ENCODE assay signal across 8 mouse cellular contexts in the genomic region with DNA sequence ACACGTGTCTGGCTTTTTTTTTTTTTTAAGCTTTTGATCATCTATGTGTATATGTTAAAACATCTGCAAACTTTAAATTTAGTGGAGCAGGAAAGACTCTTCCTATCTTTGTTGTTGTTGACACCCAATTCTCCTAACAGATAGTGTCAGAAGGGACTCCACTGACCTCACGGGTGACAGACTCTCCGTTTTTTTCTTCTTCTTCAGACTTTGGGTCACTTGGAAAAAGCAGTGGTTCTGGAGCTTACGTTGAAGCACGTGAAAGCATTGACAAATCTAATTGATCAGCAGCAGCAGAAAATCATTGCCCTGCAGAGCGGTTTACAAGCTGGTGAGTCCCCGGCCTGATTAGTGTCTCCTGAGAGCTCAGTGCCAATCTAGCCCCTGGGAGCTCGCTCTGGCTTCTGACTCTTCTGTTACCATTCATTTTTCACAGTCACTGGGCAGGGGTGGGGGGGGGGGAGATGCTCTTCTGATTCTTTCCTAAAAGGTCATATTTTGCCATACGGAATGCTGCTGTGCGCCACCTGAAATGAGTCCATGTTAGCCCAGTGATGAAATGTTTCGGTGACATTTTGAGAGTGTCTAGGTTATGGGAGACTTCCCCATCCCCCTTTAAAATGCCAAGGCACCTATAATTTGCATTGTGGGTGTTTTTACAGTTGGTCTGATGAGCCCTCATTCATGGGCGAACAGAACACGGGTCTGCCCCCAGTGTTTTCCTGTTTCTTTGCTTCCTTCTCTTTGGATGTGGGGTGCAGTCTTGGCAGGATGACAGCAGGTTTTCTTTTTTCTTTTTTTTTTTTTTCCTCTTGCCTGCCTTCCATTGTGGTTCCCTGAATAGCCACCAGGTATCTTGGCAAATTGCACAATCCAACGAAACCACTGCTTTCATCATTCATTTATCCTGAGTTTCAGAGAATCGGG. TPM values are rescaled to one million over a fixed set of nuclear protein-coding genes. Genes with fewer than 3 reads are reported as not detected.
DNase-seq lines count a peak whose midpoint lies in the region; ATAC-seq and TF ChIP-seq lines count a peak whose summit lies in the region.

No protein-coding gene starts in this region.

- no peak overlapping the region for H3K27ac ChIP-seq in hindbrain, embryonic 14.5 days
- no peak overlapping the region for H3K27ac ChIP-seq in hindbrain, embryonic 10.5 days
- H3K27ac ChIP-seq in cortical plate, adult 2 months (ENCODE audit: insufficient read depth, low read length) = peak overlapping the region; percentile 24; the same call in 1 of the 2 replicates
- no peak overlapping the region for H3K27ac ChIP-seq in liver, embryonic 13.5 days

- no peak for DNase-seq in hindbrain, embryonic 14.5 days (ENCODE audit: low spot score)
- no peak for DNase-seq in hindbrain, embryonic 10.5 days (ENCODE audit: low spot score)
- DNase-seq in CD4-positive helper T cell, adult 2 months (ENCODE audit: low read depth, low spot score) = peak; percentile 38
- no peak for DNase-seq in liver, embryonic 13.5 days
- no peak for DNase-seq in natural killer cell, adult 2 months (ENCODE audit: low spot score in 2 of 2)
- no peak for DNase-seq in MN1 (ENCODE audit: low spot score)
- no peak for DNase-seq in layer of hippocampus, postnatal 10 days (ENCODE audit: low spot score in 2 of 2)

- peak overlapping the region; percentile 97 for H3K4me2 ChIP-seq in hindbrain, embryonic 14.5 days (replicated peaks)
- H3K4me2 ChIP-seq in liver, embryonic 13.5 days = peak overlapping the region; percentile 23

- no peak overlapping the region for H3K9ac ChIP-seq in hindbrain, embryonic 14.5 days
- H3K9ac ChIP-seq in liver, embryonic 13.5 days = no peak overlapping the region

- 0 out of 2 replicates have a peak, but pooled peaks have one; percentile 3 for TF ChIP-seq POLR2A in cortical plate, adult 2 months (IDR thresholded peaks at IDR 0.05; ENCODE audit: extremely low read depth, insufficient read depth, low read length)

- H3K4me3 ChIP-seq in hindbrain, embryonic 14.5 days (replicated peaks; ENCODE audit: low read length) = peak overlapping the region; percentile 64; the same call in 1 of the 2 replicates
- H3K4me3 ChIP-seq in hindbrain, embryonic 10.5 days = no peak overlapping the region
- H3K4me3 ChIP-seq in cortical plate, adult 2 months (ENCODE audit: insufficient read depth, low read length) = peak overlapping the region; percentile 91
- no peak overlapping the region for H3K4me3 ChIP-seq in liver, embryonic 13.5 days (replicated peaks)

- H3K4me1 ChIP-seq in hindbrain, embryonic 14.5 days (replicated peaks; ENCODE audit: control insufficient read depth, insufficient read depth, low read length) = peaks cover 12% of the 10 kb centered on the region; the same call in 1 of the 2 replicates
- peaks cover 36% of the 10 kb centered on the region for H3K4me1 ChIP-seq in hindbrain, embryonic 10.5 days (replicated peaks)
- H3K4me1 ChIP-seq in cortical plate, adult 2 months (ENCODE audit: control insufficient read depth, insufficient read depth, low read length) = peaks cover 9% of the 10 kb centered on the region; the same call in 1 of the 2 replicates
- H3K4me1 ChIP-seq in liver, embryonic 13.5 days (replicated peaks) = peaks cover 16% of the 10 kb centered on the region; the same call in 1 of the 2 replicates

- ATAC-seq in hindbrain, embryonic 14.5 days (ENCODE audit: low FRiP score) = no peak
- no peak for ATAC-seq in liver, embryonic 13.5 days (ENCODE audit: low read depth)

- H3K27me3 ChIP-seq in hindbrain, embryonic 14.5 days (ENCODE audit: control insufficient read depth, insufficient read depth, low read length) = peaks cover 20% of the 10 kb centered on the region; the same call in 1 of the 2 replicates
- peaks cover 79% of the 10 kb centered on the region for H3K27me3 ChIP-seq in hindbrain, embryonic 10.5 days (ENCODE audit: insufficient read depth, poor library complexity, severe bottlenecking)
- H3K27me3 ChIP-seq in liver, embryonic 13.5 days = peaks cover 47% of the 10 kb centered on the region

- no peaks in the 10 kb centered on the region for H3K9me3 ChIP-seq in hindbrain, embryonic 14.5 days (ENCODE audit: control insufficient read depth, low read length)
- H3K9me3 ChIP-seq in hindbrain, embryonic 10.5 days = no peaks in the 10 kb centered on the region
- H3K9me3 ChIP-seq in liver, embryonic 13.5 days (replicated peaks) = no peaks in the 10 kb centered on the region

- H3K36me3 ChIP-seq in hindbrain, embryonic 14.5 days (replicated peaks; ENCODE audit: control insufficient read depth, insufficient read depth) = no peaks in the 10 kb centered on the region
- H3K36me3 ChIP-seq in hindbrain, embryonic 10.5 days = peaks cover 5% of the 10 kb centered on the region; the same call in 1 of the 2 replicates
- peaks cover 9% of the 10 kb centered on the region for H3K36me3 ChIP-seq in liver, embryonic 13.5 days

- TF ChIP-seq CTCF in cortical plate, adult 2 months (IDR thresholded peaks at IDR 0.05; ENCODE audit: extremely low read depth, insufficient read depth, low read length) = no peak

- 63% methylated on average over 15 of the region's 15 CpGs for WGBS in hindbrain, embryonic 14.5 days
- WGBS in hindbrain, embryonic 10.5 days = 76% methylated on average over 15 of the region's 15 CpGs
- WGBS in liver, embryonic 13.5 days (ENCODE audit: insufficient replicate concordance) = 55% methylated on average over 15 of the region's 15 CpGs

RNA-seq across cellular contexts. Expression of a gene that starts 2.1 kb away (rescaled TPM):
- 4.8 and 5.8 TPM in 2 replicates for polyA plus RNA-seq in hindbrain, embryonic 14.5 days (2014; fragmentation: Nextera tagmentation; extraction: Ambion mirVana)
- 1.7 and 1.9 TPM in 2 replicates for polyA plus RNA-seq in hindbrain, embryonic 10.5 days (2016; fragmentation: Nextera tagmentation; extraction: Ambion mirVana)
- 52.8 and 56.4 TPM in 2 replicates for polyA plus RNA-seq in cortical plate, adult 2 months (2012; rRNA removed)
- polyA plus RNA-seq in liver, embryonic 13.5 days (2015; fragmentation: Nextera tagmentation; extraction: Ambion mirVana) = 3.3 and 5.1 TPM in 2 replicates
- total RNA-seq in layer of hippocampus, postnatal 10 days (2021) = 10 to 100 TPM; 36.9 to 49.7 TPM

Comparison
In these comparisons a context has a peak if more than half of its experiments do, and no peak if none do; other contexts are left out.
1. H3K4me3 ChIP-seq: peak in hindbrain, embryonic 14.5 days (single experiment) and cortical plate, adult 2 months (single experiment); none in hindbrain, embryonic 10.5 days (single experiment) and liver, embryonic 13.5 days (single experiment).